Mouse (Mus musculus) embryonic facial prominence, embryonic 14.5 days (tissue): ENCODE data around the gene Specc1. TPM values are rescaled to one million over a fixed set of nuclear protein-coding genes. Genes with fewer than 3 reads are reported as not detected.

ENCODE experiments used
- ATAC-seq: fragments of 200-750 bp; cut with Nextera tagmentation; 2 replicates; pipeline ENCODE4 v1.8.0; 2017; ENCODE audit warnings: low read depth, moderate number of reproducible peaks, moderate TSS enrichment
- DNase-seq: peaks from one replicate; pipeline ENCODE4 v3.0.0-alpha.2; 2015; ENCODE audit warnings: low spot score
- H3K27ac ChIP-seq: fragments of 300-500 bp; sonication (generic); replicated peaks from 2 replicates; pipeline ENCODE4 v1.5.1; 2014; ENCODE audit warnings: low read depth, mild to moderate bottlenecking, low read length, moderate library complexity
- H3K27me3 ChIP-seq: fragments of 300-500 bp; sonication (generic); replicated peaks from 2 replicates; pipeline ENCODE4 v1.6.1; 2014; ENCODE audit warnings: low read length; ENCODE audit not compliant: control insufficient read depth, insufficient read depth
- H3K36me3 ChIP-seq: fragments of 300-500 bp; sonication (generic); 2 replicates; pipeline ENCODE4 v1.6.1; 2014; ENCODE audit warnings: low read length, mixed read lengths; ENCODE audit not compliant: control insufficient read depth, insufficient read depth
- H3K4me1 ChIP-seq: fragments of 300-500 bp; sonication (generic); 2 replicates; pipeline ENCODE4 v1.6.1; 2014; ENCODE audit warnings: antibody characterized with exemption, low read length; ENCODE audit not compliant: control insufficient read depth, insufficient read depth
- H3K4me2 ChIP-seq: fragments of 300-500 bp; sonication (generic); 2 replicates; pipeline ENCODE4 v1.6.1; 2014; ENCODE audit warnings: low read depth, mild to moderate bottlenecking, low read length, moderate library complexity, mixed read lengths
- H3K4me3 ChIP-seq: fragments of 300-500 bp; sonication (generic); 2 replicates; pipeline ENCODE4 v1.5.1; 2014; ENCODE audit warnings: low read depth, mild to moderate bottlenecking, low read length
- H3K9ac ChIP-seq: fragments of 300-500 bp; sonication (generic); 2 replicates; pipeline ENCODE4 v1.6.1; 2014; ENCODE audit warnings: low read depth, mild to moderate bottlenecking, low read length, moderate library complexity, mixed read lengths
- H3K9me3 ChIP-seq: fragments of 300-500 bp; sonication (generic); 2 replicates; pipeline ENCODE4 v1.6.1; 2016; ENCODE audit warnings: low read length; ENCODE audit not compliant: control insufficient read depth
- WGBS: fragments of 180-500 bp; shearing (Covaris S2); extraction: QIAGEN DNeasy Blood & Tissue Kit; methylation state at CpG from one replicate; pipeline ENCODE4 v1.1.7; 2014; 5-methylcytosine and 5-hydroxymethylcytosine counted together
- polyA plus RNA-seq: library from polyadenylated mRNA; unstranded; fragments of >200 nt; fragmentation: Nextera tagmentation; extraction: Ambion mirVana; gene quantifications from 2 replicates; pipeline ENCODE4 v1.2.1, GENCODE M21; 2014

Gene Specc1
- polyA plus RNA-seq, 1 experiment from 2014 or later: 13.5 TPM

DNA sequence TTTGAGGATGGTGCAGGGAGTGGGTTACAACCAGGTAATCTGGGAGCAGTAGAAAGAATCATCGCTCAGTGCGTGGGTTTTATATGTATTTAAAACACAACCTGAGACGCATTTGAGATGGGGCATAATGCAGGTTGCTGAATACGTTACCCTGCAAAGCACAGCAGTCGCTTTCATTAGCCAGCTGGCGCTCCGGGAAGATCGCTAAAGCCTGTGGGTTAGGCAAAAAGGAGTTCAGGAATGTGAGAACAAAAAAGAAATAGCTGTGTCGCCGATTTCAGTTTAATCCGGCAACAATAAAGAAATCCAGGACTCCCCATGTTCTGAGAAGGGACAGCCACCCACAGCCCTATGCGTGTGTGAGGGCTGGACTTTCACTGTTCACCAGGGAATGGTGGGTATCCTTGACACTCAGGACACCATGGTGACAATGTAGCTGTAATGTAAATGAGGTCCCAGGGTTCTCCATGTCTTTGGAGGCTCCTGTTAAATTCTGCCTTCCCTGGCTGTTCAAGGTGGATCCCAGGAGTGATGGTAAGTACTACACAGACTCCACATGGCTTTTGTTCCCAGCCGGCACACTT is 58.6 kb downstream of the Specc1 start:
- Histone ChIP-seq H3K36me3 (no peaks in the 10 kb centered on the region), H3K9me3 (no peaks in the 10 kb centered on the region), H3K4me1 (no peaks in the 10 kb centered on the region), H3K27me3 (0 out of 2 replicates have a peak, but pooled peaks cover 4% of the 10 kb centered on the region), H3K27ac (no peak overlapping the region), H3K4me3 (no peak overlapping the region), H3K9ac (no peak overlapping the region), H3K4me2 (no peak overlapping the region)
- 42% methylated on average over 13 of the region's 13 CpGs for WGBS
- ATAC-seq (peak; percentile 44; the same call in 1 of the 2 replicates), DNase-seq (no peak)

- DNase-seq (no peak), ATAC-seq (no peak)
- H3K27ac ChIP-seq: no peak overlapping the region
- H3K27me3 ChIP-seq: 0 out of 2 replicates have a peak, but pooled peaks cover 4% of the 10 kb centered on the region
- no peak overlapping the region for H3K9ac ChIP-seq
- WGBS: 71% methylated on average over 2 of the region's 2 CpGs
- no peaks in the 10 kb centered on the region for H3K36me3 ChIP-seq
- H3K4me3 ChIP-seq: no peak overlapping the region
- no peaks in the 10 kb centered on the region for H3K4me1 ChIP-seq
- H3K9me3 ChIP-seq: no peaks in the 10 kb centered on the region
- H3K4me2 ChIP-seq: no peak overlapping the region
Observed at GRCm38 (mm10) chr11:62016985-62017384, 60.4 kb downstream of the Specc1 start.

- no peak for ATAC-seq
- WGBS: 69% methylated on average over 10 of the region's 10 CpGs
- DNase-seq: no peak
- H3K9ac ChIP-seq: no peak overlapping the region
- H3K4me1 ChIP-seq: peaks cover 9% of the 10 kb centered on the region; the same call in 1 of the 2 replicates
- no peaks in the 10 kb centered on the region for H3K36me3 ChIP-seq
- H3K27ac ChIP-seq: no peak overlapping the region
- H3K9me3 ChIP-seq: no peaks in the 10 kb centered on the region
- H3K4me3 ChIP-seq: no peak overlapping the region
- H3K4me2 ChIP-seq: no peak overlapping the region
- H3K27me3 ChIP-seq: 0 out of 2 replicates have a peak, but pooled peaks cover 4% of the 10 kb centered on the region
Observed at GRCm38 (mm10) chr11:62018315-62019205, 62.0 kb downstream of the Specc1 start.

GRCm38 (mm10) chr11:62019857-62020256 is 63.3 kb downstream of the Specc1 start:
- H3K27me3 ChIP-seq: 0 out of 2 replicates have a peak, but pooled peaks cover 4% of the 10 kb centered on the region
- DNase-seq: no peak
- H3K27ac ChIP-seq: no peak overlapping the region
- WGBS: 70% methylated on average over 3 of the region's 3 CpGs
- H3K4me2 ChIP-seq: no peak overlapping the region
- no peaks in the 10 kb centered on the region for H3K36me3 ChIP-seq
- peaks cover 21% of the 10 kb centered on the region for H3K4me1 ChIP-seq
- H3K4me3 ChIP-seq: no peak overlapping the region
- H3K9me3 ChIP-seq: no peaks in the 10 kb centered on the region
- ATAC-seq: no peak
- no peak overlapping the region for H3K9ac ChIP-seq

- Histone ChIP-seq H3K4me1 (peaks cover 26% of the 10 kb centered on the region), H3K9ac (no peak overlapping the region), H3K27ac (no peak overlapping the region), H3K4me2 (no peak overlapping the region), H3K9me3 (no peaks in the 10 kb centered on the region), H3K36me3 (no peaks in the 10 kb centered on the region), H3K27me3 (no peaks in the 10 kb centered on the region), H3K4me3 (no peak overlapping the region)
- ATAC-seq (no peak), DNase-seq (no peak)
- 67% methylated on average over 1 of the region's 1 CpGs for WGBS
Observed at GRCm38 (mm10) chr11:62020898-62021297, 64.3 kb downstream of the Specc1 start.

DNA sequence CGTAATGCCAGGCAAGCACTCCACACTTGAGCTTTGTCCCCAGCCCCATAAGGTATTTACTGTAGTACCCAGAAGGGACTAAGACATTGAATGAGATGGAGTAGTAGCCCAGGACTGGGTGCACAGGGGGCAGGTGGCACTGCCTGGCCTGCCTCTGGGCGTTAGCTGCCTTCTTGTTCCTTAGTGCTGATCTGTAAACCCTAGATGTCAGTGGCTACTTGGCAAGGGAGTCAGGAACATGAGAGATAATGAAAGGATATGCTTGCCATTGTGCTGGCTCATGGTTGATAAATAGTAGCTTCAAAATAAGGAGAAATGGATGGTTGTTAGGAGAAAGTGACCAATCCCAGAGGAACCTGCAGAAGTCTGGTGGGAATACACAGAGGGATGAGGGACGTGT is 65.5 kb downstream of the Specc1 start:
- 86% methylated on average over 3 of the region's 3 CpGs for WGBS
- Histone ChIP-seq H3K36me3 (no peaks in the 10 kb centered on the region), H3K4me3 (no peak overlapping the region), H3K4me1 (peaks cover 32% of the 10 kb centered on the region), H3K27me3 (no peaks in the 10 kb centered on the region), H3K4me2 (no peak overlapping the region), H3K9me3 (no peaks in the 10 kb centered on the region), H3K9ac (no peak overlapping the region), H3K27ac (no peak overlapping the region)
- DNase-seq: no peak
- no peak for ATAC-seq

DNA sequence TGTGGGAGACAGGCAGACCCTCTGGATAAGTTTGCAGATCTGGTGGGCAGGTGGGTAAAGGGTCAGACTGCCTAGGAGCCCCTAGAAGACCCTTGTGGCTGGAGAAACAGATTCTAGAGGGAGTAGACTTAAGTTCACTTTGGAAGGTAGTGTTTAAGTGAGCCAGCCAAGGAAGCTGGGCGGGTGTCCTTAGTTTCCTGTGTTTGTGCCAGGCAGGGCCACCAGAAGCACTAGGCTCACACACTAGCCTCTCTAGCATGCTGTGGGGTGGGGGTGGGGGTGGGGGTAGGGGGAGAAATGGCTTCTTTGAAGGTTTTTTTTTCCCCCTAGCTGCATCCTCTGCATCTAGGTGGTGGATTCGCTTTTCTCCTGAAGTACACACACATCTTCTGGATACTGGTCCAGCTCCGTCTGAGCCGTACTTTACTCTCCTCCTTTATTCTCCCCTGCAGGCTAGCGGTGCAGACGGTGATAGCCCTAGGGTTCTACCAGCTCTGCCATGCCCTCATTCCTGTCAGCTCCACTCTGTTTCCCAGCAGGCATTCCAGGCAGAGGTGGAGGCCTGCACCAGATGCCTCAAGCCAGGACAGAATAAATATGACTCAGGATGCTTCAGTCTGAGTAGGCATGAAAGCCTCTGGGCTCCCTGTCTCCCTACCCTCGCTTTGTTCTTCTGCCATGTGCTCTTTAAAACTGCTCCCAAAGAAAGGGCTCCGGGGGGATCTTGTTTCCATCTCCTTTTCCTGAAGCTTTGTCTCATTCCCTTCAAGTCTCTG is 66.3 kb downstream of the Specc1 start:
- H3K9ac ChIP-seq: no peak overlapping the region
- H3K4me2 ChIP-seq: no peak overlapping the region
- peaks cover 36% of the 10 kb centered on the region for H3K4me1 ChIP-seq
- H3K27me3 ChIP-seq: no peaks in the 10 kb centered on the region
- no peak for DNase-seq
- H3K36me3 ChIP-seq: no peaks in the 10 kb centered on the region
- ATAC-seq: peak; percentile 19; the same call in 1 of the 2 replicates
- no peak overlapping the region for H3K4me3 ChIP-seq
- H3K27ac ChIP-seq: peak overlapping the region; percentile 56; the same call in 1 of the 2 replicates
- H3K9me3 ChIP-seq: no peaks in the 10 kb centered on the region
- WGBS: 55% methylated on average over 8 of the region's 8 CpGs

- Histone ChIP-seq H3K4me1 (peaks cover 36% of the 10 kb centered on the region), H3K27ac (peak overlapping the region; percentile 56), H3K4me3 (no peak overlapping the region), H3K9me3 (no peaks in the 10 kb centered on the region), H3K36me3 (no peaks in the 10 kb centered on the region), H3K27me3 (no peaks in the 10 kb centered on the region), H3K4me2 (no peak overlapping the region), H3K9ac (no peak overlapping the region)
- ATAC-seq (peak; percentile 79), DNase-seq (peak; percentile 68)
- 60% methylated on average over 12 of the region's 12 CpGs for WGBS
Observed at GRCm38 (mm10) chr11:62023494-62024233, 67.1 kb downstream of the Specc1 start.
